Mouse (Mus musculus): Measurements from ENCODE around the gene Samd10. TPM values are rescaled to one million over a fixed set of nuclear protein-coding genes. Genes with fewer than 3 reads are reported as not detected.

Gene Samd10
- polyA plus RNA-seq, 1 experiment from 2014 or later = 24.9 TPM

DNA sequence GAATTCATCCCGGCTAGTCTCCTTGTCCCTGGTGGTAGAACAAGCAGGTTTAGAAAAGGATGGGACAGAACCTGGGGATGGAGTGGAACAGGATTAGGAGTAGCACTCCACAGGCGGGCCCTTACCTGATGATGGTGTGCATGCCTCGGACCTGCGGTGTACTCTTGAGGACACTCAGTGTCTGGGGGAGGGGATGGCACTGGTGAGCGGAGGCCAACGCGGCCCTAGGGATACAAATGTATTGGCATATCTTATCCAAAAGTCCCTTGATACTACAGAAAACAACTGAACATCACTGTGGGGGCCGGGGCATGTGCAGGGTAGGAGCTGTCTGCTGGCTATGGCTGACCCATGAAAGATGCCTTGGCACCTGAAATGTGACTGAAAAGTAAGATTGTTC lies 28.6 kb downstream of the Samd10 start:
- Histone ChIP-seq H3K9me3 (no peaks in the 10 kb centered on the region), H3K27ac (replicated peaks) (no peak overlapping the region), H3K4me1 (peaks cover 5% of the 10 kb centered on the region; the same call in 1 of the 2 replicates), H3K27me3 (replicated peaks; ENCODE audit: low read depth, poor library complexity, severe bottlenecking) (no peaks in the 10 kb centered on the region), H3K36me3 (replicated peaks) (peaks cover 32% of the 10 kb centered on the region), H3K4me3 (no peak overlapping the region)
- 85% methylated on average over 8 of the region's 8 CpGs for WGBS
- DNase-seq (ENCODE audit: low spot score) = no peak

DNA sequence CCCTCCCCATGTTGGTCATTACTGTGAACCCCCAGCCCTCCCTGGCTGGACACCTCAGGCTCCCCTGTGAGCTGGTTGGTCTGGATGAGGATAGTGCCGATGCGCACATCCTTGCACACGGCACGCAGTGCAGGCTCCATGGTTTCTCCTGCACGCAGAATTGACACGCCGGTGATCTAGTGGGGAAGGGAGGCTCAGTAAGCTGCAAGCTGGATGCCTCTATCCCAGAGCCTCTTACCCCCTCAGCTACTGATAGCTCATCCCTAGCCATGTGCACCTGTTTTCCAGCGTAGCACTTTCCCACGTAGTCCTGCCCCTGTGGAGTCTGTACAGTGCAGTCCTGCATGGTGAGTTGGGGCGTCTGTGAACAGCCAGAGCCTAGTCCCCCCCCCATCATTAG lies 29.2 kb downstream of the Samd10 start:
- no peaks in the 10 kb centered on the region for H3K9me3 ChIP-seq
- no peak overlapping the region for H3K4me3 ChIP-seq
- H3K36me3 ChIP-seq (replicated peaks) = peaks cover 30% of the 10 kb centered on the region
- no peak for DNase-seq (ENCODE audit: low spot score)
- 92% methylated on average over 10 of the region's 10 CpGs for WGBS
- H3K4me1 ChIP-seq = peaks cover 5% of the 10 kb centered on the region; the same call in 1 of the 2 replicates
- no peaks in the 10 kb centered on the region for H3K27me3 ChIP-seq (replicated peaks; ENCODE audit: low read depth, poor library complexity, severe bottlenecking)
- H3K27ac ChIP-seq (replicated peaks) = no peak overlapping the region

- Histone ChIP-seq H3K4me1 (peaks cover 5% of the 10 kb centered on the region; the same call in 1 of the 2 replicates), H3K27ac (replicated peaks) (no peak overlapping the region), H3K36me3 (replicated peaks) (peaks cover 16% of the 10 kb centered on the region), H3K4me3 (no peak overlapping the region), H3K9me3 (no peaks in the 10 kb centered on the region), H3K27me3 (replicated peaks; ENCODE audit: low read depth, poor library complexity, severe bottlenecking) (no peaks in the 10 kb centered on the region)
- WGBS = 78% methylated on average over 7 of the region's 7 CpGs
- peak; percentile 41 for DNase-seq (ENCODE audit: low spot score)
These were observed 30.6 kb downstream of the Samd10 start for GRCm38 (mm10) chr2:181568272-181569008.

DNA sequence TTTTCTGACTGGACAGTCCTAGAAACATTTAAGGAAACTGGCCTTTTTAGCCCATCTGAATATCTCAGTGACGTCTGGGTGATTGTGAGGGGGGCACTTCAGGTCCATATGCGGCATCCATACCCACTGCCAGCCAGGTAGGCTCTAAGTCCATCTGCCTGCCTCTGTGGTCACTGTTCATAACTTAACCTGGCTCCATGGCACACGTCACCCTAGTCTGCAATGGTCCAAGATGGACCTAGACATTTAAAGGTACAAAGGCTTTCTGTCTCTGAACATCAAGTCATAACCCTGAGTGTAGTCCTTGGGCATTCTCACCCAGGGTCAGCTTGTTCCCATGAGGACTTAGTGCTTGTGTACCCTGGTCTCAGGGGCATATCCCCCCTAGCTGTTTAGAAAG lies 31.7 kb downstream of the Samd10 start:
- no peaks in the 10 kb centered on the region for H3K9me3 ChIP-seq
- H3K36me3 ChIP-seq (replicated peaks) = peaks cover 7% of the 10 kb centered on the region; the same call in 1 of the 2 replicates
- peaks cover 5% of the 10 kb centered on the region; the same call in 1 of the 2 replicates for H3K4me1 ChIP-seq
- H3K27me3 ChIP-seq (replicated peaks; ENCODE audit: low read depth, poor library complexity, severe bottlenecking) = no peaks in the 10 kb centered on the region
- WGBS = 86% methylated on average over 3 of the region's 3 CpGs
- no peak overlapping the region for H3K4me3 ChIP-seq
- no peak for DNase-seq (ENCODE audit: low spot score)
- H3K27ac ChIP-seq (replicated peaks) = no peak overlapping the region

DNA sequence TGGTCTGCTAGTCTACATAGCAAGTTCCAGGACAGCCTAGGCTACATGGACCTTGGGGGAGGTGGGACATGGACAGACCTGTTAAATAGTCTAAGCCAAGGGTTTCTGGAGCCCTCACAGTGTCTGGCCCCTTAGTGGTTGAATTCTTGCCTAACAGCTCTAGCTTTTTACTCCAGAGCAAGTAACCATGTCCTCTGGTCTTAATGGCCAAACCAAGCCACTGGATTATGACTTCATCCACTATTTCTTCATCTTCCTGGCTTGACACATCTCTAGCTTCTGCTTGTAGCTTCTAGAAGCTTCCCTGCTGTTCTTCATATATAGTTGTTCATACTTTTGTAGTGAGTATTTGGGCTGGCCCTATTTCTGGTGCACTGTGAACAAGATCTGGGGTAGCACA lies 45.2 kb downstream of the Samd10 start:
- H3K36me3 ChIP-seq (replicated peaks) = peaks cover 62% of the 10 kb centered on the region
- no peak for DNase-seq (ENCODE audit: low spot score)
- H3K27me3 ChIP-seq (replicated peaks; ENCODE audit: low read depth, poor library complexity, severe bottlenecking) = no peaks in the 10 kb centered on the region
- H3K9me3 ChIP-seq = no peaks in the 10 kb centered on the region
- no peak overlapping the region for H3K27ac ChIP-seq (replicated peaks)
- no peak overlapping the region for H3K4me3 ChIP-seq
- no peaks in the 10 kb centered on the region for H3K4me1 ChIP-seq

DNA sequence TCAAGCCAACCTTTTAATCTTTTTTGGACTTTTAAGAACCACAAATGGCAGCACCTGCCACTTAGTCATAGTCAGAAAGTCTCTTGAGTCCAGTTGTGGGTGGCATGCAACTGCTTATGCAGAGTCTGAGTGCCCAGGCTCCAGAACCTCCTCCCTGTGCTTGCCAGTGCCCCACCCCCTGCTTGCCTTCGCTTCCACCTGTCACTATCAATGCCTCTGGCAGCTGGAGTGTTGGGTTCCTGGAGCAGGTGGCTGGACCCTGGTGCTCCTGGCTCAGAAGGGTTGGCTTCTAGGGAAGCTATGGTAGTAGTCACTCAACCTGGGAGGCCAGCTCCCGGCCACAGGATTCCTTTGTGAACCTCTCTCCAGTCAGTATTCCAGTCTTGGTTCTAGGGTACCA lies 48.8 kb downstream of the Samd10 start:
- Histone ChIP-seq H3K27ac (replicated peaks) (no peak overlapping the region), H3K27me3 (replicated peaks; ENCODE audit: low read depth, poor library complexity, severe bottlenecking) (no peaks in the 10 kb centered on the region), H3K4me3 (no peak overlapping the region), H3K9me3 (no peaks in the 10 kb centered on the region), H3K36me3 (replicated peaks) (peaks cover 92% of the 10 kb centered on the region), H3K4me1 (no peaks in the 10 kb centered on the region)
- DNase-seq (ENCODE audit: low spot score) = no peak
- WGBS = 95% methylated on average over 2 of the region's 2 CpGs

DNA sequence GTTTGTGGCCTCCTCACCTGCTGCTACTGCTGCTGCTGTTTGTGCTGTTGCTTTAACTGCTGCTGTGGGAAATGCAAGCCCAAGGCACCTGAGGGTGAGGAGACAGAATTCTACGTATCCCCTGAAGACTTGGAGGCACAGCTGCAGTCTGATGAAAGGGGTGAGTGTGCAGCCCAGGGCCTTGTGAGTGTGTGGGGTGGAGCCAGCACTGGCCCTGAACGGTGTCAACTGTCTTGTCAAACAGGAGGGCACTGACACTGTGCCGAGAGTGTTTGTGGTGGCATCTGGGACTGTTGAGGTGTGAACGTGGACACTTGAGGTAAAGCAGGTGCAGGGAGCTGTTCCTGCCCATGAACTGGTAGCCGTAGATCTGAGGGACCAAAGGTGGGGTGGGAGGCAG lies 50.3 kb downstream of the Samd10 start:
- no peak for DNase-seq (ENCODE audit: low spot score)
- H3K27me3 ChIP-seq (replicated peaks; ENCODE audit: low read depth, poor library complexity, severe bottlenecking) = no peaks in the 10 kb centered on the region
- no peaks in the 10 kb centered on the region for H3K4me1 ChIP-seq
- H3K4me3 ChIP-seq = no peak overlapping the region
- WGBS = 91% methylated on average over 5 of the region's 5 CpGs
- H3K9me3 ChIP-seq = no peaks in the 10 kb centered on the region
- no peak overlapping the region for H3K27ac ChIP-seq (replicated peaks)
- H3K36me3 ChIP-seq (replicated peaks) = peaks cover 81% of the 10 kb centered on the region

- peaks cover 78% of the 10 kb centered on the region for H3K36me3 ChIP-seq (replicated peaks)
- WGBS = 76% methylated on average over 1 of the region's 1 CpGs
These were observed 50.8 kb downstream of the Samd10 start for GRCm38 (mm10) chr2:181548227-181548626.

GRCm38 (mm10) chr2:181546142-181546541 lies 52.9 kb downstream of the Samd10 start:
- no peak overlapping the region for H3K27ac ChIP-seq (replicated peaks)
- no peak overlapping the region for H3K4me3 ChIP-seq
- no peaks in the 10 kb centered on the region for H3K27me3 ChIP-seq (replicated peaks; ENCODE audit: low read depth, poor library complexity, severe bottlenecking)
- no peaks in the 10 kb centered on the region for H3K4me1 ChIP-seq
- 95% methylated on average over 7 of the region's 7 CpGs for WGBS
- H3K36me3 ChIP-seq (replicated peaks) = peaks cover 63% of the 10 kb centered on the region
- DNase-seq (ENCODE audit: low spot score) = no peak
- no peaks in the 10 kb centered on the region for H3K9me3 ChIP-seq

More at GRCm38 (mm10) chr2:181548227-181548626, 50.8 kb downstream of the Samd10 start:
- Histone ChIP-seq H3K9me3 (no peaks in the 10 kb centered on the region), H3K4me3 (no peak overlapping the region), H3K4me1 (no peaks in the 10 kb centered on the region), H3K27me3 (replicated peaks; ENCODE audit: low read depth, poor library complexity, severe bottlenecking) (no peaks in the 10 kb centered on the region), H3K27ac (replicated peaks) (no peak overlapping the region)
- DNase-seq (ENCODE audit: low spot score) = no peak

Small RNA genes within 50 kb of the gene (microRNA-seq; reads per million reads assigned to microRNA genes)
- not detected for gene Mir7006

Other genes with a start within 250 kb of the Samd10 start
- gene Zgpat, start 234.3 kb downstream of the Samd10 start, polyA plus RNA-seq (2016; fragmentation: Nextera tagmentation; extraction: Ambion mirVana) = 46.9 and 51.8 TPM in 2 replicates
- gene Arfrp1, start 233.8 kb downstream of the Samd10 start, polyA plus RNA-seq (2016; fragmentation: Nextera tagmentation; extraction: Ambion mirVana) = 74.0 and 74.4 TPM in 2 replicates
- 25.7 and 30.7 TPM in 2 replicates for gene Lime1, start 219.1 kb downstream of the Samd10 start, polyA plus RNA-seq (2016; fragmentation: Nextera tagmentation; extraction: Ambion mirVana)
- gene Zbtb46, start 139.8 kb downstream of the Samd10 start, polyA plus RNA-seq (2016; fragmentation: Nextera tagmentation; extraction: Ambion mirVana) = 16.4 and 20.1 TPM in 2 replicates
- gene Abhd16b, start 106.0 kb downstream of the Samd10 start, polyA plus RNA-seq (2016; fragmentation: Nextera tagmentation; extraction: Ambion mirVana) = 0.11 and 0.16 TPM in 2 replicates
- gene Tpd52l2, start 102.1 kb downstream of the Samd10 start, polyA plus RNA-seq (2016; fragmentation: Nextera tagmentation; extraction: Ambion mirVana) = 173 and 174 TPM in 2 replicates
- 93.3 and 93.4 TPM in 2 replicates for gene Dnajc5, start 78.7 kb downstream of the Samd10 start, polyA plus RNA-seq (2016; fragmentation: Nextera tagmentation; extraction: Ambion mirVana)
- gene Uckl1, start 14.3 kb downstream of the Samd10 start, polyA plus RNA-seq (2016; fragmentation: Nextera tagmentation; extraction: Ambion mirVana) = 41.1 and 41.3 TPM in 2 replicates
- gene Prpf6, start 7.3 kb downstream of the Samd10 start, polyA plus RNA-seq (2016; fragmentation: Nextera tagmentation; extraction: Ambion mirVana) = 77.2 and 82.6 TPM in 2 replicates
- gene Zfp512b, start 6.4 kb downstream of the Samd10 start, polyA plus RNA-seq (2016; fragmentation: Nextera tagmentation; extraction: Ambion mirVana) = 56.0 and 59.1 TPM in 2 replicates
- gene Gm29797, start 57.8 kb upstream of the Samd10 start, polyA plus RNA-seq (2016; fragmentation: Nextera tagmentation; extraction: Ambion mirVana) = 0.28 TPM in 1 of 2 replicates, not detected in the other
- 21.8 and 25.2 TPM in 2 replicates for gene Sox18, start 72.4 kb upstream of the Samd10 start, polyA plus RNA-seq (2016; fragmentation: Nextera tagmentation; extraction: Ambion mirVana)
- 18.3 and 18.8 TPM in 2 replicates for gene Tcea2, start 81.1 kb upstream of the Samd10 start, polyA plus RNA-seq (2016; fragmentation: Nextera tagmentation; extraction: Ambion mirVana)
- 85.2 and 89.9 TPM in 2 replicates for gene Rgs19, start 94.8 kb upstream of the Samd10 start, polyA plus RNA-seq (2016; fragmentation: Nextera tagmentation; extraction: Ambion mirVana)
- not detected in 2 replicates for gene Lkaaear1, start 99.2 kb upstream of the Samd10 start, polyA plus RNA-seq (2016; fragmentation: Nextera tagmentation; extraction: Ambion mirVana)
- gene Oprl1, start 115.8 kb upstream of the Samd10 start, polyA plus RNA-seq (2016; fragmentation: Nextera tagmentation; extraction: Ambion mirVana) = 2.6 and 3.1 TPM in 2 replicates
- 7.4 and 7.5 TPM in 2 replicates for gene Myt1, start 164.1 kb upstream of the Samd10 start, polyA plus RNA-seq (2016; fragmentation: Nextera tagmentation; extraction: Ambion mirVana)
- 26.1 and 30.8 TPM in 2 replicates for gene Pcmtd2, start 238.6 kb upstream of the Samd10 start, polyA plus RNA-seq (2016; fragmentation: Nextera tagmentation; extraction: Ambion mirVana)